Mouse (Mus musculus): Measurements from ENCODE around the gene 4930535I16Rik.

4930535I16Rik gene

DNA sequence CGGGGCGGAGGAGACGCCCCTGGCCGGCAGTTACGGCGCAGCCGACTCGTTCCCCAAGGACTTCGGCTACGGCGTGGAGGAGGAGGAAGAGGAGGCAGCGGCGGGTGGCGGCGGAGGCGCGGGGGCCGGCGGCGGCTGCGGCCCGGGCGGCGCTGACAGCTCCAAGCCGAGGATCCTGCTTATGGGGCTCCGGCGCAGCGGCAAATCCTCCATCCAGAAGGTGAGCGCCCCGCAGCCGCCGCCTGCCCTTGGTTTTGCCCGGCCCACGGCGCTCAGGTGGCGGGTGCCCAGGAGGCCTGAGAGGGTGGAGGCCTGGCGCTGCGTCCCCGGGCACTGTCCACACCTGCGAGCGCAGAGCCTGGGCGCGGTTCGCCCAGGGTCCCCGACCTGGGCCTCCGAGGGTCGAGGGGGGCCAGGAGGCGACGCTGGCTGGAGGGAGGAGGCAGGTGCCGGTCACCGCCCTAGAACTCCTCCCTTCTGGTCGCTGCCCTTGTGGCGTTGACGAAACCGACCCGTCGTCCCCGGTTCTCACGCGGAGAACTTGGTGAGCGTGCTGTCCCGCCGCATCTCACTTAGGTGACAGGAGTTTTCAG, at the start of gene 4930535I16Rik:
Gene 4930535I16Rik, minus strand, starts transcription at position 475 of the 593 bp plus-strand sequence.
- peak; percentile 19 to 25 for DNase-seq (ENCODE audit: low spot score in 2 of 2)

GRCm38 (mm10) chr4:123962721-123963120, 44.9 kb upstream of the 4930535I16Rik start:
- no peak for DNase-seq (ENCODE audit: low spot score in 2 of 2)

DNA sequence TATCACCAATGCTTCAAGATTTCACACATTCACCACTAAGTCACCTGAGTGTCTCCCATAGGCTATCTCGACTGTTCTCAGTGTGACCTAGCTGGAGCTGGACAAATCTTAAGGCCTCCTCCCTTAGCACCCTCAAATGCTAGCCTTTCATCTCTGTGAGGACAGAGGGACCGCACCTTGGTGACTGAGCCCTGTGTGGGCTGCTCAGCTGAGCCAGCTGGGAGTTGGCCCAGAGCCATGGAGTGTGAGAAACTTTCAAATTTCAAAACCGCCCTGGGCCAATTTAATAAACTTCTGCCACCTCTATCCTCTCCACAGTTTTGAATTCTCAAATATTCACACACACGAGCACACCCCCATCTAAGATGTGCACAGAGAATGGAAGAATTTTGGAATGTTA, 43.1 kb upstream of the 4930535I16Rik start:
- no peak for DNase-seq (ENCODE audit: low spot score in 2 of 2)

GRCm38 (mm10) chr4:123957891-123958290, 40.1 kb upstream of the 4930535I16Rik start:
- DNase-seq (ENCODE audit: low spot score in 2 of 2): no peak

DNA sequence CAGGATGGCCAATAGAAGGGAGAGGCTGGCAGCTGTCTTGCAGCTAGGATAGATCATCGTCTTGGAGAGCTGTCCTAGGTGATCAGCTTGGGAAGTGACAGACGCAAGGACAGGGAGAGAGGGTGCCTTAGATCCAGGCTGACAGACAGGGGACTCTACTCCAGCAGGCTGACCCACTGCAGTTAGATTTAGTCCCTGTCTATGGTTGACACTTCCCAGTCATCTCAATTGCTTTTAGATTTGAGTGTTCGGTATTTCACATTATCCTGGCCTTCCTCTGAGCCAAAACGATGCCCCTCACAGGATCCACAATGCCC, 39.6 kb upstream of the 4930535I16Rik start:
- no peak for DNase-seq (ENCODE audit: low spot score in 2 of 2)

DNA sequence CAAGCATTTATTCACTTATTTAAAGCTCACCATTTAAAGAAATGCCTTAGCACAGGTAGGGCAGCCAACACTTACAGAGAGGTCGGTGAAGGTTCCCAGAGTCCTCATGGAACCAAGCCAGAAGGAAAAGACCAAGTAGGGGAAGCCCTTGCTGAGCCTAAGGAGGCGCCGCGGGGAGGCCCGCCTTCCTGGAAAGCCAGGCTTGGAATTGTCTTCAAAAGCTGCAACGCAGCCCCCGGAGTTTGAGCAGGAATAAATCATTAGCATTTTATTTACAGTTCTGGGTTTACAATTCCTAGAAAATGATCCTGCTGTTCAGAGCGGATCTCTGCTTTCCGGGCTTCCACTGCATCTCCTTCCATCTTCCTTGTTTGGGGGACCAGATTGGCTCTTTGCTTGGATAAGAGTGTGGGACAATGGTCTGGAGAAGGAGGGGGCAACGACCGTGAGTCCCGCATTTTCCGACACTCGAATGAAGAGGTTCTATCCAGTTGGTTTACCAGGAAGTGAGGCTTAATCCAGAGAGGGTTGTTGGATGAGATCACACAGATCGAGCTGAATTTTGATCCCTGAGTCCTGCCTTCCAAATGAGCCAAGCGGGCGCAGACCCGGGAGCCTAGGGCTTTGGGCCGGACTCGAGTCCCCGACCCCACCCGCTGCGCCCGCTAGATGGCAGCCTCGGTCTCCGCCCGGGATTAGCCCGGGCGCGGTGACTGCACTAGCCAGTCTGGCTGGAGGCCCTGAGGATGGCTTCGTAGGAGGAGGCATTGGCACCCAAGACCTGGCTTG, 39.1 kb upstream of the 4930535I16Rik start:
- peak; percentile 4 to 54 for DNase-seq (ENCODE audit: low spot score in 2 of 2)

DNA sequence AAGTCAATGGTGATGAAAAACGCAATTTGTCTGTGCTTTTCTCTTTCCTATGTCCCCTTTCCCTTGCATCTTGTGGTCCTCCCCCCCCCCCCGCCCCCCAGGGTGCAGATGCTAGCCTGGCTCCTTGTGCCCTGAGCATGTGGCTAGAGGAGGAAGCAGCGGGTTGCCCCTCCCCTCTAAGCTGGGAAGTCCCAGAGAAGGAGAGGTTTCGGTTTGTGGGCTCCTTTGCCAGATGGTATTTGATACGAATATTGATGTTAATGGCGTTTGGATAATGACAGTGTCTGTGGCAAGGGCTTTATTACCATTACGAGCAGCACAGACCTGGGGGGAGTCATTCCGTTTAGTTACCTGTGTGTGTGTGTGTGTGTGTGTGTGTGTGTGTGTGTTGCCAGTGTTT, 34.2 kb upstream of the 4930535I16Rik start:
- no peak for DNase-seq (ENCODE audit: low spot score in 2 of 2)

GRCm38 (mm10) chr4:123949649-123950048, 31.8 kb upstream of the 4930535I16Rik start:
- no peak for DNase-seq (ENCODE audit: low spot score in 2 of 2)

DNA sequence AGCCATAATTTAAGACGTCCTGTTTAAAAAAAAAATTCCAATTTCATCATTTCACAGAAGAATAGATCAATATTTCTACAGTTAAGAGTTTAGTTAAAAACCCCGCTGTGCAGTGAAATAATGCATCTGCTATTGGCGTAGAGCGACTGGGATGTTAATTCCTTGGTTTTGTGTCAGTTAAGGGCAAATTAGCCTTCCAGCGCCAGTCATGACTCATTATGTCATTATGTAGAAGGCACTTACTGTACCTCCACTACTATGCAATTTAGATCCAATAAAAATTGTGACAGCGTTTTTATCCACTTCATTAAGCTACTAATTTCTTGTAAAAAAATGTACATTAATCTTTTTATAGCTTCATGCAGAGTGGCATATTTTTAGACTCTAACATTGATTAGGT, 31.1 kb upstream of the 4930535I16Rik start:
- no peak for DNase-seq (ENCODE audit: low spot score in 2 of 2)

GRCm38 (mm10) chr4:123947149-123947548, 29.3 kb upstream of the 4930535I16Rik start:
- no peak for DNase-seq (ENCODE audit: low spot score in 2 of 2)

GRCm38 (mm10) chr4:123946701-123947100, 28.9 kb upstream of the 4930535I16Rik start:
- no peak for DNase-seq (ENCODE audit: low spot score in 2 of 2)

GRCm38 (mm10) chr4:123940878-123941277, 23.1 kb upstream of the 4930535I16Rik start:
- DNase-seq (ENCODE audit: low spot score in 2 of 2): peak; percentile 19 to 24

DNA sequence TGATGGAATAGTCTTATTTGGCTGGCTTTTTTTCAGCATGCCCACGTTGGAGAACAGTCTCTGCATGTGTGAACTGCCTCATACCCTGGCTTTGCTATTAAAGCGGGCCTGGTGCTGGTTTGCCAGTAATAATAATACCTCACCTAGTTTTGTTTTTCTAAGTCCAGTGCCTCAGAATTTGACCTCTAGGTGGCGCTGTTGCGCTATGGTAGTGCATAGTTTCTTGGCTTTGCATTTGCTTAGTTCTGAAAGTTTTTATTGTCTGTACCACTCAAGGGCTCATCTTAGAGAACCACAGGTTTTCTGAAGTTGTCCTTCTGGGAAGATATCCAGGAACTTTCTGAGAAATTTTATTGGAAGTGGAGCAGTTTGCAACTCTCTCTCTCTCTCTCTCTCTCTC, 22.0 kb upstream of the 4930535I16Rik start:
- peak; percentile 31 to 77 for DNase-seq (ENCODE audit: low spot score in 2 of 2)

- no peak for DNase-seq (ENCODE audit: low spot score in 2 of 2)
Observed at GRCm38 (mm10) chr4:123936059-123936458, 18.2 kb upstream of the 4930535I16Rik start.

- DNase-seq (ENCODE audit: low spot score in 2 of 2): no peak
Observed at GRCm38 (mm10) chr4:123934306-123934705, 16.5 kb upstream of the 4930535I16Rik start.

- DNase-seq (ENCODE audit: low spot score in 2 of 2): no peak
Observed at GRCm38 (mm10) chr4:123929994-123930393, 12.2 kb upstream of the 4930535I16Rik start.

DNA sequence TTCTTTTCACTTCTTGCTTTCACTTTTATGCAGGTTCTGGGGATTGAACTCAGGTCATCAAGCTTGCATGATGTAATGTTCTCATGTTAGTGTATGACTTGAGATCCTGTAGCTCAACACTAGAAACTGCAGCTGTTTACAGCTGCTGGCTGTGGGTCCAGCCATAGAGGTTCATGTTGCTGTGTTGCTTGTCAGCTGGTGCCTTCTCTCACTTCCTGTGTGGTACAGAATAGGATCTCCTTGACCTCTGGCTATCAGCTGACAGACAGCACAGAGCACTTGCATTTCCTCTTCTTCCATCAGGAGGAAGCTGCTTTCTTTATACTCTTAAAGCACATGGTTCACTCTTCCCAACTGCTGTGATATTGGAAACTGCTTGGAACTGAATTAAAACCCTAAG, 10.1 kb upstream of the 4930535I16Rik start:
- no peak for DNase-seq (ENCODE audit: low spot score in 2 of 2)

- DNase-seq (ENCODE audit: low spot score in 2 of 2): no peak
Observed at GRCm38 (mm10) chr4:123921055-123921565, 3.3 kb upstream of the 4930535I16Rik start.

GRCm38 (mm10) chr4:123918851-123919250, 1.0 kb upstream of the 4930535I16Rik start:
- no peak for DNase-seq (ENCODE audit: low spot score in 2 of 2)

GRCm38 (mm10) chr4:123916748-123917547, 874 bp downstream of the 4930535I16Rik start, which contains the start of gene Rragc:
Gene Rragc (plus strand): TSS chr4:123917446.
- DNase-seq (ENCODE audit: low spot score in 2 of 2): peak; percentile 100

DNA sequence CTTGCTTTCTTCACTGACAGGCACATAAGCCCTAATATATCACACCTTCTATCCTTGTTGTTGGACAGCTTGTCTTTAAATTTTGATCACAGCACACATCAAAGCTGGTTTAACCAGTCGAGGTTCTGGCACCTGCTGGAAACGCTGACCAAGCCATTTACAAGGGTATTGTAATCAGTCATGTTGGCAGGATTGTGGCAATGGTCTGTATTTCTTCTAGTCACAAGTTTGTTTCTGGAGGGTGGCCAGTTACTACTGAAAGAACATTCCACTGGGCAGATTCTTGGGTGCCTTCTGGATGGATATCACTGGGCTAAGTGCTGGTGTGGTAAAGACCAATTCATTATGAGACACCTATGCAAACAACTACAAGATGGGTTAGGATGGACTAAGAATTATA, 5.4 kb downstream of the 4930535I16Rik start:
- no peak for DNase-seq (ENCODE audit: low spot score in 2 of 2)

- no peak for DNase-seq (ENCODE audit: low spot score in 2 of 2)
Observed at GRCm38 (mm10) chr4:123911503-123911902, 6.3 kb downstream of the 4930535I16Rik start.
